Mouse (Mus musculus) spleen, postnatal 14 days (tissue): ENCODE results near the gene Lrrc4.

Experiments used
- DNase-seq, 2 experiments: peaks; one replicate each; pipeline ENCODE4 v3.0.0; 2021 to 2022; ENCODE audit warnings: low spot score in 2 of 2

Lrrc4 gene

GRCm38 (mm10) chr6:28854598-28854997 lies 23.1 kb upstream of the Lrrc4 start:
- no peak for DNase-seq

GRCm38 (mm10) chr6:28853654-28854053 lies 22.1 kb upstream of the Lrrc4 start:
- DNase-seq = no peak

- no peak for DNase-seq
Measured at GRCm38 (mm10) chr6:28853164-28853563, 21.6 kb upstream of the Lrrc4 start.

- no peak for DNase-seq
Measured at GRCm38 (mm10) chr6:28852342-28852741, 20.8 kb upstream of the Lrrc4 start.

- DNase-seq = no peak
Measured at GRCm38 (mm10) chr6:28850326-28850900, 18.9 kb upstream of the Lrrc4 start.

- no peak for DNase-seq
Measured at GRCm38 (mm10) chr6:28849317-28849716, 17.8 kb upstream of the Lrrc4 start.

- DNase-seq = no peak
Measured at GRCm38 (mm10) chr6:28848891-28849290, 17.3 kb upstream of the Lrrc4 start.

GRCm38 (mm10) chr6:28848285-28848794 lies 16.8 kb upstream of the Lrrc4 start:
- no peak for DNase-seq

- no peak for DNase-seq
Measured at GRCm38 (mm10) chr6:28847616-28848015, 16.1 kb upstream of the Lrrc4 start.

GRCm38 (mm10) chr6:28845610-28846009 lies 14.1 kb upstream of the Lrrc4 start:
- no peak for DNase-seq

GRCm38 (mm10) chr6:28842375-28843276 lies 11.1 kb upstream of the Lrrc4 start:
- DNase-seq = no peak

- DNase-seq = no peak
Measured at GRCm38 (mm10) chr6:28841569-28841968, 10.0 kb upstream of the Lrrc4 start.

- DNase-seq = no peak
Measured at GRCm38 (mm10) chr6:28836600-28836999, 5.1 kb upstream of the Lrrc4 start.

GRCm38 (mm10) chr6:28834046-28834445 lies 2.5 kb upstream of the Lrrc4 start:
- DNase-seq = no peak

- DNase-seq = no peak
Measured at GRCm38 (mm10) chr6:28833380-28833822, 1.9 kb upstream of the Lrrc4 start.

GRCm38 (mm10) chr6:28832751-28833291 lies 1.3 kb upstream of the Lrrc4 start:
- DNase-seq = no peak

GRCm38 (mm10) chr6:28831854-28832750 lies 555 bp upstream of the Lrrc4 start:
- no peak for DNase-seq

- no peak for DNase-seq
Measured at GRCm38 (mm10) chr6:28830306-28830705, 1.2 kb downstream of the Lrrc4 start.

GRCm38 (mm10) chr6:28828593-28828992 lies 3.0 kb downstream of the Lrrc4 start:
- no peak for DNase-seq

GRCm38 (mm10) chr6:28827565-28827964 lies 4.0 kb downstream of the Lrrc4 start:
- no peak for DNase-seq

- DNase-seq = no peak
Measured at GRCm38 (mm10) chr6:28826689-28827389, 4.7 kb downstream of the Lrrc4 start.
